In genomic region chr15:59227293-59227692, GRCm38 (mm10) we compare ENCODE assay signal across 29 mouse cellular contexts.
A peak's percentile ranks its signal among the peaks of the same experiment; 100 is the strongest.
DNase-seq lines count a peak whose midpoint lies in the region; ATAC-seq lines count a peak whose summit lies in the region.
"Had no signal": no experiment of that assay in that cellular context is flagged by ENCODE, and none has a peak within 500 bp of the region (broad histone marks: within the 10 kb centered on the region; RNA-seq: fewer than 3 reads in every experiment).

No protein-coding gene starts in this region.

- H3K27ac ChIP-seq in heart, embryonic 10.5 days: peak overlapping the region; percentile 62; the same call in 1 of the 2 replicates
- peak overlapping the region; percentile 53 for H3K27ac ChIP-seq in heart, embryonic 13.5 days (replicated peaks)
- H3K27ac ChIP-seq in heart, embryonic 16.5 days (ENCODE audit: low read length): peak overlapping the region; percentile 44
- H3K27ac ChIP-seq: embryonic facial prominence, embryonic 12.5 days; embryonic facial prominence, embryonic 15.5 days; gastrocnemius, adult 2 months; hindbrain, embryonic 10.5 days; hindbrain, embryonic 13.5 days; intestine, embryonic 15.5 days; kidney, embryonic 15.5 days had no signal

- ATAC-seq in heart, embryonic 13.5 days (ENCODE audit: extremely low read depth, insufficient number of reproducible peaks, low FRiP score, low TSS enrichment): no peak
- ATAC-seq in heart, embryonic 16.5 days (replicated peaks; ENCODE audit: extremely low read depth, insufficient read depth, low FRiP score): peak; percentile 76
- ATAC-seq: forebrain, embryonic 14.5 days; forebrain, postnatal 0 days; hindbrain, embryonic 16.5 days; intestine, embryonic 15.5 days had no signal

- H3K4me1 ChIP-seq in heart, embryonic 10.5 days: peaks cover 12% of the 10 kb centered on the region
- H3K4me1 ChIP-seq in heart, embryonic 13.5 days: peaks cover 13% of the 10 kb centered on the region
- peaks cover 8% of the 10 kb centered on the region for H3K4me1 ChIP-seq in heart, embryonic 16.5 days (ENCODE audit: control insufficient read depth, insufficient read depth, low read length)
- H3K4me1 ChIP-seq: embryonic facial prominence, embryonic 12.5 days; embryonic facial prominence, embryonic 15.5 days; hindbrain, embryonic 10.5 days; hindbrain, embryonic 13.5 days; intestine, embryonic 15.5 days; kidney, embryonic 15.5 days had no signal

- H3K36me3 ChIP-seq in heart, embryonic 10.5 days: no peaks in the 10 kb centered on the region
- no peaks in the 10 kb centered on the region for H3K36me3 ChIP-seq in heart, embryonic 13.5 days
- no peaks in the 10 kb centered on the region for H3K36me3 ChIP-seq in heart, embryonic 16.5 days (ENCODE audit: control insufficient read depth, insufficient read depth)
- H3K36me3 ChIP-seq: embryonic facial prominence, embryonic 12.5 days; embryonic facial prominence, embryonic 15.5 days; G1E; hindbrain, embryonic 10.5 days; hindbrain, embryonic 13.5 days; intestine, embryonic 15.5 days; kidney, embryonic 15.5 days had no signal

- H3K9ac ChIP-seq in heart, embryonic 13.5 days: peak overlapping the region; percentile 44; the same call in 1 of the 2 replicates
- no peak overlapping the region for H3K9ac ChIP-seq in heart, embryonic 16.5 days (ENCODE audit: low read length)
- H3K9ac ChIP-seq: embryonic facial prominence, embryonic 12.5 days; embryonic facial prominence, embryonic 15.5 days; forebrain, postnatal 0 days; hindbrain, embryonic 13.5 days; intestine, embryonic 15.5 days; kidney, embryonic 15.5 days had no signal

- no peak for DNase-seq in heart, embryonic 10.5 days (ENCODE audit: low spot score)
- no peak for DNase-seq in heart, postnatal 14 days
- no peak for DNase-seq in heart, postnatal 36 days
- no peak for DNase-seq in heart, postnatal 25 days (ENCODE audit: low spot score)
- no peak for DNase-seq in gastrocnemius, postnatal 4 days (ENCODE audit: low spot score in 2 of 2)
- DNase-seq: adrenal gland, adult 2 months; adrenal gland, postnatal 14 days; B cell, adult 2 months; cerebellum, adult 11 months; cerebellum, adult 2 months; cerebellum, adult 9-11 months; cerebellum, postnatal 25 days; forebrain, postnatal 0 days; gastrocnemius, adult 2 months; gastrocnemius, postnatal 14 days; kidney, adult 11 months; kidney, adult 8-10 months had no signal

- intact Hi-C loops in heart, postnatal 14 days (cut with DNase I): no loop called here
- intact Hi-C loops in heart, postnatal 36 days (cut with DNase I): loop anchor here (5.0 kb wide), 1 partner anchor 55 kb away; no protein-coding TSS in a partner anchor
- intact Hi-C loops in heart, postnatal 25 days (cut with DNase I): no loop called here

- no peaks in the 10 kb centered on the region for H3K27me3 ChIP-seq in heart, embryonic 10.5 days (ENCODE audit: insufficient read depth, poor library complexity, severe bottlenecking)
- no peaks in the 10 kb centered on the region for H3K27me3 ChIP-seq in heart, embryonic 13.5 days (replicated peaks)
- no peaks in the 10 kb centered on the region for H3K27me3 ChIP-seq in heart, embryonic 16.5 days (ENCODE audit: control insufficient read depth, insufficient read depth, low read length)
- H3K27me3 ChIP-seq: CH12.LX; embryonic facial prominence, embryonic 12.5 days; embryonic facial prominence, embryonic 15.5 days; hindbrain, embryonic 13.5 days; intestine, embryonic 15.5 days; kidney, embryonic 15.5 days had no signal

- peak overlapping the region; percentile 22; the same call in 1 of the 2 replicates for H3K4me3 ChIP-seq in heart, embryonic 10.5 days
- no peak overlapping the region for H3K4me3 ChIP-seq in heart, embryonic 13.5 days
- no peak overlapping the region for H3K4me3 ChIP-seq in heart, embryonic 16.5 days (ENCODE audit: low read length)
- H3K4me3 ChIP-seq: embryonic facial prominence, embryonic 12.5 days; embryonic facial prominence, embryonic 15.5 days; gastrocnemius, adult 2 months; hindbrain, embryonic 10.5 days; hindbrain, embryonic 13.5 days; intestine, embryonic 15.5 days; kidney, embryonic 15.5 days had no signal

- peak overlapping the region; percentile 17 for H3K4me2 ChIP-seq in heart, embryonic 13.5 days
- no peak overlapping the region for H3K4me2 ChIP-seq in heart, embryonic 16.5 days (ENCODE audit: low read depth, low read length)
- H3K4me2 ChIP-seq: embryonic facial prominence, embryonic 12.5 days; embryonic facial prominence, embryonic 15.5 days; hindbrain, embryonic 13.5 days; intestine, embryonic 15.5 days; kidney, embryonic 15.5 days had no signal

- WGBS in heart, embryonic 10.5 days: 40% methylated on average over 3 of the region's 3 CpGs
- 30% methylated on average over 3 of the region's 3 CpGs for WGBS in heart, embryonic 13.5 days
- 44% methylated on average over 3 of the region's 3 CpGs for WGBS in heart, embryonic 16.5 days

- peaks cover 7% of the 10 kb centered on the region; the same call in 1 of the 2 replicates for H3K9me3 ChIP-seq in heart, embryonic 10.5 days
- H3K9me3 ChIP-seq in heart, embryonic 13.5 days: peaks cover 15% of the 10 kb centered on the region
- H3K9me3 ChIP-seq in heart, embryonic 16.5 days (replicated peaks; ENCODE audit: control insufficient read depth, low read length): peaks cover 11% of the 10 kb centered on the region
- H3K9me3 ChIP-seq: embryonic facial prominence, embryonic 12.5 days; embryonic facial prominence, embryonic 15.5 days; G1E; hindbrain, embryonic 10.5 days; hindbrain, embryonic 13.5 days; intestine, embryonic 15.5 days; kidney, embryonic 15.5 days had no signal
